Mouse (Mus musculus): Measurements from ENCODE around the gene Hlf. TPM values are rescaled to one million over a fixed set of nuclear protein-coding genes. Genes with fewer than 3 reads are reported as not detected.
A peak's percentile ranks its signal among the peaks of the same experiment; 100 is the strongest.

Hlf gene
- polyA plus RNA-seq, 1 experiment from 2014 or later, result 3.3 TPM

- H3K4me2 ChIP-seq, result peak overlapping the region; percentile 96
- H3K9ac ChIP-seq, result peak overlapping the region; percentile 53
- WGBS, result 1% methylated on average over 36 of the region's 36 CpGs
- peak; percentile 27; the same call in 1 of the 2 replicates for ATAC-seq (ENCODE audit: low FRiP score)
- peaks cover 78% of the 10 kb centered on the region for H3K27me3 ChIP-seq
- H3K4me1 ChIP-seq, result peaks cover 27% of the 10 kb centered on the region
- H3K9me3 ChIP-seq, result no peaks in the 10 kb centered on the region
- H3K27ac ChIP-seq, result no peak overlapping the region
- no peaks in the 10 kb centered on the region for H3K36me3 ChIP-seq (replicated peaks)
- H3K4me3 ChIP-seq (replicated peaks), result peak overlapping the region; percentile 49
These were observed 1.4 kb downstream of the Hlf start for GRCm38 (mm10) chr11:90389174-90389901.

DNA sequence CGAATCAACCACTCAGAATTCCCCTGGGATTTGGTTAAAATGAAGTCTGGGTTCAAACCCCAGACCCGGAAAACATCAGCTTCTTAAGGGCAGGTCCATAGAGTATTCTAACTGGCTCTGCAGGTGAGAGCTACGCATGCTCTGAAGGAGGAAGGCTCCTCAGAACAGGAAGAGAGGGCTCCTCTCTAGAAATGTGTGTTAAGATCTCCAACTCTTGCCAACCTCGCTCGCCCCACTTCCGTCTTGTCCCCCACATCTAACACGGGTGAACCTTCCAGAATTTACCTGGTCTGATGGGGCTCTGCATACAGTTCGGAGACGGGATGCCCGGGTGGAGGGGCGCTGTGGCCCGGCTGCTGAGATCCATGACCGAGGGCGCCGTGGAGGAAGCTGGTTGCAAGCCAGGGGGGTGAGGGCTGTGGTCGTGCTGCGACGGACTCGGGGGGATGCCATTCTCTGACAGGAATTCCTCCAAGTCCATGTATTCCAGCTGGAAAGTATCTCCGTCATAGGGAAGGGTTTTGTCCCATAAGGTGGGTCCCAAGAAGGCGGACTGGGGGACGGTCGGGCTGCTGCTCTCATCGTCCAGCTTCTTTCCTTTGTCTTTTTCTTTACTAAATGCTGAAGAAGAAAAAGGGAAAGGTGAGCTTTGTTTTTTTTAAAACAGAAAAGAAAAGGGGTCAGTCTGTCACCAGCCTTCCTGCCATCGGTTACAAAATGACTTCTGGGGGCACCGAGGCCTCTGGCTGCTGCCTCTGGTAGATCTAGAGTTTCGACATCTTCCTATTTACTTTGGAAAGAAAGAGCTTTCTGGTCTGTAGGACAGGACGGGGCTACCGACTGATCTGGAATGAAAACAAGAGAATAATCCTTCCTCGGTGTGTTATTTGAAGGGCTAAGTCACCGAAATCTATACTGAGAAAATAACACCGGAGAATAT is 2.9 kb downstream of the Hlf start:
- 0 out of 2 replicates have a peak overlapping the region, but pooled peaks have one; percentile 96 for H3K4me2 ChIP-seq
- 0 out of 2 replicates have a peak overlapping the region, but pooled peaks have one; percentile 49 for H3K4me3 ChIP-seq (replicated peaks)
- ATAC-seq (ENCODE audit: low FRiP score), result no peak
- 43% methylated on average over 32 of the region's 32 CpGs for WGBS
- no peaks in the 10 kb centered on the region for H3K9me3 ChIP-seq
- no peak overlapping the region for H3K27ac ChIP-seq
- peaks cover 71% of the 10 kb centered on the region for H3K27me3 ChIP-seq
- no peaks in the 10 kb centered on the region for H3K36me3 ChIP-seq (replicated peaks)
- H3K9ac ChIP-seq, result no peak overlapping the region
- peaks cover 27% of the 10 kb centered on the region for H3K4me1 ChIP-seq

- Histone ChIP-seq H3K27me3 (peaks cover 28% of the 10 kb centered on the region), H3K27ac (peak overlapping the region; percentile 42; the same call in 1 of the 2 replicates), H3K4me1 (peaks cover 9% of the 10 kb centered on the region), H3K36me3 (replicated peaks) (no peaks in the 10 kb centered on the region), H3K4me2 (peak overlapping the region; percentile 4; the same call in 1 of the 2 replicates), H3K4me3 (replicated peaks) (no peak overlapping the region), H3K9me3 (no peaks in the 10 kb centered on the region), H3K9ac (peak overlapping the region; percentile 36; the same call in 1 of the 2 replicates)
- 20% methylated on average over 6 of the region's 6 CpGs for WGBS
- peak; percentile 69; the same call in 1 of the 2 replicates for ATAC-seq (ENCODE audit: low FRiP score)
These were observed 8.6 kb downstream of the Hlf start for GRCm38 (mm10) chr11:90382005-90382611.

DNA sequence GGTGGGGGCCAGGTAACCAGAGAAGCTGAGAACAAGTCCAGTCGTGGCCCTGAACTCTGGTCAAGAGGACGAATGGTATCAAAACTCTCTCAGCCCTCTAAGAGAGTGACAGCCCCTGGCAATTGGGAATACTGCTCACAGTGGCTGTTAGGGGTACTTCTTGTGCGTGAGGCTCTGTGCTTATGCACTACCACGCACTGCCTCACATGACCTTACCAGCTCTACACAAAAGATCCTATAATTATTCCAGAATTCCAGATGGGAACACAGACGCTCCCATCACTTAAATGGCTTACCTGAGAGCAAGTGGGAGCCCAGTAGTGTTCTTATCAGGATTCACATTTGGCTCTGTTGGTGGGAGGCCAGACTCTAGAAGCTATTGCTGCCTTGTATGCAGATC is 9.6 kb downstream of the Hlf start:
- no peak overlapping the region for H3K4me3 ChIP-seq (replicated peaks)
- no peaks in the 10 kb centered on the region for H3K36me3 ChIP-seq (replicated peaks)
- peaks cover 18% of the 10 kb centered on the region for H3K27me3 ChIP-seq
- 49% methylated on average over 5 of the region's 5 CpGs for WGBS
- no peak overlapping the region for H3K9ac ChIP-seq
- H3K9me3 ChIP-seq, result no peaks in the 10 kb centered on the region
- H3K4me2 ChIP-seq, result no peak overlapping the region
- peaks cover 9% of the 10 kb centered on the region for H3K4me1 ChIP-seq
- H3K27ac ChIP-seq, result no peak overlapping the region
- no peak for ATAC-seq (ENCODE audit: low FRiP score)

DNA sequence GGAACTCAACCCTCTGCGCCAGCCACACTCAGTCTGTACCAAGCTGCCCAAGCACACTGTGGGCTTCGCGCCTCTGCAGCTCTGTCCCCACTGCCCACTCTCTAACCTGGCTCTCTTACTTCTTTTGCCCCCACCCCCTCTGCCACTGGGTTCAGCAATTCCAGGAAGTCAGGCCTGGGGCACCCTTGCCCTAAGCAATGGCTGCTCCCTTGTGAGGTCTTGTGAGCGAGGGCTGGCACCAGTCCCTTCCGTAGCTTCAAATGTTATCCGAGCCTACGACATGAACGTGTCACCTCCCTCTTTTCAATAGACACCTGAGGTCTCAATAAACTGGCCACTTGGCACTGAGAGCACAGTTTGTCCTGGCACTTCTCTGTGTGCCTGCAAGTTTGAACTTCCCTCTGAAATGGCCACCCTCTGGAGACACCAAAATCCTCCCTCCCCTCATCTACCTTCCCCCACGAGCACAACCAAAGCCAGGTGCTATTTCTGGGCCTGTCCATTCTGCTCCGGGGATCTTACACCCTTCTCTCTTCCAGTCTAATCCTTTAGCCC is 10.5 kb downstream of the Hlf start:
- H3K27ac ChIP-seq, result no peak overlapping the region
- H3K36me3 ChIP-seq (replicated peaks), result no peaks in the 10 kb centered on the region
- 86% methylated on average over 10 of the region's 10 CpGs for WGBS
- H3K4me1 ChIP-seq, result peaks cover 9% of the 10 kb centered on the region
- no peak overlapping the region for H3K4me3 ChIP-seq (replicated peaks)
- H3K9ac ChIP-seq, result no peak overlapping the region
- no peaks in the 10 kb centered on the region for H3K9me3 ChIP-seq
- no peak overlapping the region for H3K4me2 ChIP-seq
- H3K27me3 ChIP-seq, result peaks cover 11% of the 10 kb centered on the region; the same call in 1 of the 2 replicates
- no peak for ATAC-seq (ENCODE audit: low FRiP score)

DNA sequence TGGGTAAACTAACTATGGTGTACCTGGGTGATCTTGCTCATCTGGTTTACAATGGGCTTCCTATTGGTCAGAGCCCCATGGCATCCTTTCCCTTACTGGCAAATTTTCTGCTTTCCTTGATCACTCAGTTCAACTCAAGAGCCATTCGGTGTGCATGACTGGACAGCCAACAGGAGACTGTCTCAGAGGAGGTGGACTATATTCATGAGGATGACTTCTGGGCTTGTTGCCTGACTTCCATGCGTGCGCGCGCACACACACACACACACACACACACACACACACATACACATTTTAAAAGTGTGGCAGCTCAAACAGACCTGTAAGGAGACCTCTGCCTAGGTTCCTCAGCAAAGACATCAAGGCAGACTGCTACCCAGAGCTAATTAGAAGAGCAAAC is 12.7 kb downstream of the Hlf start:
- H3K27me3 ChIP-seq, result no peaks in the 10 kb centered on the region
- no peak overlapping the region for H3K4me3 ChIP-seq (replicated peaks)
- peaks cover 9% of the 10 kb centered on the region for H3K4me1 ChIP-seq
- no peak overlapping the region for H3K9ac ChIP-seq
- 97% methylated on average over 5 of the region's 5 CpGs for WGBS
- no peak overlapping the region for H3K4me2 ChIP-seq
- no peak for ATAC-seq (ENCODE audit: low FRiP score)
- no peaks in the 10 kb centered on the region for H3K36me3 ChIP-seq (replicated peaks)
- no peak overlapping the region for H3K27ac ChIP-seq
- H3K9me3 ChIP-seq, result no peaks in the 10 kb centered on the region

GRCm38 (mm10) chr11:90376436-90376835 is 14.3 kb downstream of the Hlf start:
- Histone ChIP-seq H3K27ac (no peak overlapping the region), H3K9ac (no peak overlapping the region), H3K27me3 (peaks cover 9% of the 10 kb centered on the region; the same call in 1 of the 2 replicates), H3K4me2 (no peak overlapping the region), H3K9me3 (no peaks in the 10 kb centered on the region), H3K36me3 (replicated peaks) (no peaks in the 10 kb centered on the region), H3K4me1 (peaks cover 4% of the 10 kb centered on the region; the same call in 1 of the 2 replicates), H3K4me3 (replicated peaks) (no peak overlapping the region)
- 95% methylated on average over 9 of the region's 9 CpGs for WGBS
- ATAC-seq (ENCODE audit: low FRiP score), result no peak

DNA sequence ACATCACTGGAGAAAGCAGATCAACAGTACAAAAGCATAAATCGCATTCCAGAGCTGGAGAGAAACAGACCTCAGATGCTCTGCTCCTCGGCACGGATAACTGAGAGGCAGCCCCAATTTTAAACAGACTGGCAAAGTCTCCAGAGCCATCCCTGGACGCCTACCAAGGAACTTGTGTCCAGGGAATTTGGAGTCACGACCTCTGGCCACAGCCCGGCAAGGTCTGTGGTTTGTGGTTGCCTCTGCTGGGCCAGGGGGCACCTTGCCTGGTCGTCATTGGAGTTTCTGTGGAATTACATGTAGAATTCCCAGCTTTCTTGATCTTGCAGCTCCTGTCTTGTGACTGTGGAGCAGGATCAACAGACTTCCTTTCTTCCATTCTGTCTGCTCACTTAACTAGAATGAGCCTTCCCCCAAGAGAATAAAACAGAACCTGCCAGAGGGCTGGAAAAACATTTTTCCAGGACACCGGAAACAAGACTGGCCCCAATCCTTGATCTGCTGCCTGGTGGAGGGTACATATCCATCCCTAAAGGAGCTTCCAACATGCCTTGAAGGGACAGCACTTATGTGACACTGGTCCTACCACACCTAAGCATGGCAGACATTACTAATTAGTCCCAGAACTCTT is 19.1 kb downstream of the Hlf start:
- no peaks in the 10 kb centered on the region for H3K9me3 ChIP-seq
- H3K4me2 ChIP-seq, result no peak overlapping the region
- WGBS, result 46% methylated on average over 8 of the region's 8 CpGs
- no peak for ATAC-seq (ENCODE audit: low FRiP score)
- no peak overlapping the region for H3K4me3 ChIP-seq (replicated peaks)
- H3K4me1 ChIP-seq, result peaks cover 36% of the 10 kb centered on the region
- no peak overlapping the region for H3K9ac ChIP-seq
- no peak overlapping the region for H3K27ac ChIP-seq
- peaks cover 18% of the 10 kb centered on the region; the same call in 1 of the 2 replicates for H3K27me3 ChIP-seq
- no peaks in the 10 kb centered on the region for H3K36me3 ChIP-seq (replicated peaks)

DNA sequence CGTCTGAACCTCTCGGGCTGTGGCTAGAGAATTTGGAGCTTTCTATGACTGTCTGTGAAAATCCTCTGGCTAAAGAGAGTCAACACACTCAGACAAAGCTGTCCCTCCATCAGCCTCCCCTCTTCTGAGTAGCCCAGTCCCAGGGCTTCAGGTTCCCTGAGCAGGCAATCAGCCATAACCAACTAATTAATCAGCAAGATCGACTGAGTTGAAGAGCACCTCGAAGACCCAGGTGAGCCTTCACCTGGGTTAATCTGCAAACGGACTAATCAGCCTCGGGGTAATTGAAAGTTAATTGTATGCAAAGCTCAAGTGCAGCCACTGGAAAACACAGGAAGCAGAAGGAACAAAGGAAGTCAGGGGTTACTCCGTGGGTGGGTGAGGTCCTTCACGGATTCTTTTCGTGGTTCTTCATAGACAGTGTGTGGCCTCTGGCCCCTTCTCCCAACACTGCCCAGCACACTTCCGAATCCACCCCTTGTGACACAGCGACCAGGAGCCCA is 19.9 kb downstream of the Hlf start:
- peak overlapping the region; percentile 46 for H3K4me2 ChIP-seq
- H3K4me1 ChIP-seq, result peaks cover 36% of the 10 kb centered on the region
- ATAC-seq (ENCODE audit: low FRiP score), result peak; percentile 47; the same call in 1 of the 2 replicates
- peak overlapping the region; percentile 83 for H3K27ac ChIP-seq
- peaks cover 20% of the 10 kb centered on the region; the same call in 1 of the 2 replicates for H3K27me3 ChIP-seq
- H3K9me3 ChIP-seq, result no peaks in the 10 kb centered on the region
- H3K9ac ChIP-seq, result no peak overlapping the region
- peak overlapping the region; percentile 13 for H3K4me3 ChIP-seq (replicated peaks)
- WGBS, result 1% methylated on average over 11 of the region's 11 CpGs
- H3K36me3 ChIP-seq (replicated peaks), result no peaks in the 10 kb centered on the region

DNA sequence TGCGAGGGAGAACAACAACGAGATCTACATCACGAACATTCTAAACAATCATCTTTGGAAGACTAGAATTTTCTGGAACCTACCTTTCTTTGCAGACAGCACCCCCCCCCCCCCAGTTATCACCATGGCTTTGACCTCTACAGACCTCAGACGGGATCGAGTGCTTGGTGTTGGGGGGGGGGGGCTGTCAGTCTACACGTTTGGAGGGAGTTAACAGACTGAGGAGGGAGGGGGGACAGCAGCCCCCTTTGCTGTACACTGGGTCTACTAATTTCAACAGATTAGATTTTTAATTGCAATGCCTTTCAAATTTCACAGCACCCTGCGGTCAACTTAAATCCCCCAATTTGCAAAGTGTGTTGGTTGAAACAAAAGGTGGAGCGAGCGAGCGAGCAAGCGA is 20.3 kb downstream of the Hlf start:
- H3K4me1 ChIP-seq, result peaks cover 36% of the 10 kb centered on the region
- no peak overlapping the region for H3K9ac ChIP-seq
- peak overlapping the region; percentile 46 for H3K4me2 ChIP-seq
- H3K9me3 ChIP-seq, result no peaks in the 10 kb centered on the region
- peak overlapping the region; percentile 83 for H3K27ac ChIP-seq
- peaks cover 22% of the 10 kb centered on the region; the same call in 1 of the 2 replicates for H3K27me3 ChIP-seq
- H3K36me3 ChIP-seq (replicated peaks), result no peaks in the 10 kb centered on the region
- H3K4me3 ChIP-seq (replicated peaks), result no peak overlapping the region
- 19% methylated on average over 11 of the region's 11 CpGs for WGBS
- no peak for ATAC-seq (ENCODE audit: low FRiP score)

- Histone ChIP-seq H3K27me3 (peaks cover 26% of the 10 kb centered on the region; the same call in 1 of the 2 replicates), H3K4me3 (replicated peaks) (no peak overlapping the region), H3K9me3 (no peaks in the 10 kb centered on the region), H3K4me1 (peaks cover 36% of the 10 kb centered on the region), H3K9ac (no peak overlapping the region), H3K36me3 (replicated peaks) (no peaks in the 10 kb centered on the region), H3K27ac (peak overlapping the region; percentile 83), H3K4me2 (peak overlapping the region; percentile 46)
- peak; percentile 89 for ATAC-seq (ENCODE audit: low FRiP score)
- 18% methylated on average over 8 of the region's 8 CpGs for WGBS
These were observed 21.1 kb downstream of the Hlf start for GRCm38 (mm10) chr11:90369605-90370004.
